Mouse (Mus musculus) CH12.LX (cell line): ENCODE measurements around the gene Pfdn6. TPM values are rescaled to one million over a fixed set of nuclear protein-coding genes. Genes with fewer than 3 reads are reported as not detected.
A peak's percentile ranks its signal among the peaks of the same experiment; 100 is the strongest.

Source experiments
- DNase-seq: peaks from one replicate; pipeline ENCODE4 v3.0.0-alpha.2; 2013; ENCODE audit errors: extremely low read depth
- H3K27ac ChIP-seq: 2 replicates; pipeline ENCODE4 v1.5.1; 2012; ENCODE audit warnings: low read depth, mild to moderate bottlenecking, control low read depth, moderate library complexity; ENCODE audit not compliant: insufficient read depth
- H3K27me3 ChIP-seq: replicated peaks from 2 replicates; pipeline ENCODE3; 2012; ENCODE audit warnings: inconsistent platforms
- H3K36me3 ChIP-seq, 2 experiments: replicated peaks in 1 of 2; 2 replicates each; pipeline versions ENCODE3 to v1.6.1; 2012; ENCODE audit warnings: inconsistent platforms in 1 of 2, low read length in 1 of 2, mild to moderate bottlenecking in 1 of 2, mixed read lengths in 1 of 2, moderate library complexity in 1 of 2; ENCODE audit not compliant: control insufficient read depth in 1 of 2, insufficient read depth in 1 of 2
- H3K4me1 ChIP-seq, 2 experiments: 2 replicates each; pipeline ENCODE4 v1.6.1; 2012; ENCODE audit warnings: inconsistent platforms in 1 of 2, moderate library complexity in 1 of 2; ENCODE audit not compliant: insufficient read depth in 2 of 2, control insufficient read depth in 1 of 2
- H3K4me2 ChIP-seq: 2 replicates; pipeline ENCODE4 v1.6.1; 2012; ENCODE audit warnings: low read depth, mild to moderate bottlenecking, control low read depth; ENCODE audit not compliant: poor library complexity, insufficient read depth, severe bottlenecking
- H3K4me3 ChIP-seq, 3 experiments: fragments of 150-350 bp in 1 of 3; sonication (generic) in 1 of 3; replicated peaks in 1 of 3; 2 replicates each; pipeline versions ENCODE3 to v1.5.1; 2011 to 2012; ENCODE audit warnings: low read depth in 2 of 3, low read length in 2 of 3, mild to moderate bottlenecking in 2 of 3, moderate library complexity in 2 of 3, control low read depth in 1 of 3, improper control_type of control experiment in 1 of 3, inconsistent platforms in 1 of 3, mixed read lengths in 1 of 3; ENCODE audit not compliant: poor library complexity in 1 of 3
- H3K79me2 ChIP-seq: replicated peaks from 2 replicates; pipeline ENCODE4 v1.6.1; 2012; ENCODE audit warnings: mild to moderate bottlenecking, moderate library complexity; ENCODE audit not compliant: control insufficient read depth, poor library complexity, insufficient read depth, severe bottlenecking; ENCODE audit errors: extremely low read depth
- H3K9ac ChIP-seq: 2 replicates; pipeline ENCODE4 v1.6.1; 2012; ENCODE audit warnings: low read depth, mild to moderate bottlenecking, control low read depth, moderate library complexity; ENCODE audit not compliant: insufficient read depth
- H3K9me3 ChIP-seq: replicated peaks from 2 replicates; pipeline ENCODE3; 2012; ENCODE audit warnings: low read length, inconsistent platforms, mixed read lengths
- E2F4 ChIP-seq: IDR thresholded peaks from 2 replicates; pipeline ENCODE4 v1.6.1; 2011; ENCODE audit warnings: low read depth, low read length, improper control_type of control experiment; ENCODE audit not compliant: insufficient replicate concordance
- ELF1 ChIP-seq: IDR thresholded peaks from 2 replicates; pipeline ENCODE4 v1.6.1; 2014; ENCODE audit warnings: low read depth, mild to moderate bottlenecking, inconsistent platforms, low read length, improper control_type of control experiment
- HCFC1 ChIP-seq: IDR thresholded peaks from 2 replicates; pipeline ENCODE4 v1.6.1; 2012; ENCODE audit warnings: low read depth, mild to moderate bottlenecking, inconsistent platforms, low read length, improper control_type of control experiment
- MAFK ChIP-seq: IDR thresholded peaks from 2 replicates; pipeline ENCODE4 v1.6.1; 2011; ENCODE audit warnings: low read length, improper control_type of control experiment; ENCODE audit not compliant: insufficient replicate concordance
- MXI1 ChIP-seq: IDR thresholded peaks from 2 replicates; pipeline ENCODE4 v1.6.1; 2011; ENCODE audit warnings: mild to moderate bottlenecking, low read depth, low read length, improper control_type of control experiment
- NRF1 ChIP-seq: IDR thresholded peaks from 2 replicates; pipeline ENCODE4 v1.6.1; 2014; ENCODE audit warnings: low read depth, mild to moderate bottlenecking, inconsistent platforms, low read length, improper control_type of control experiment, moderate library complexity
- PAX5 ChIP-seq: IDR thresholded peaks from 2 replicates; pipeline ENCODE4 v1.6.1; 2012; ENCODE audit warnings: low read length, inconsistent platforms, mixed read lengths
- RAD21 ChIP-seq: IDR thresholded peaks from 2 replicates; pipeline ENCODE4 v1.6.1; 2011; ENCODE audit warnings: low read depth, mild to moderate bottlenecking, low read length, improper control_type of control experiment, moderate library complexity
- RCOR1 ChIP-seq: conservative IDR thresholded peaks from 2 replicates; pipeline ENCODE4 v1.6.1; 2012; ENCODE audit warnings: low read depth, mild to moderate bottlenecking, inconsistent platforms, low read length, improper control_type of control experiment
- SMC3 ChIP-seq: IDR thresholded peaks from 2 replicates; pipeline ENCODE4 v1.6.1; 2011; ENCODE audit warnings: low read depth, low read length, improper control_type of control experiment
- TBP ChIP-seq: conservative IDR thresholded peaks from 2 replicates; pipeline ENCODE4 v1.6.1; 2011; ENCODE audit warnings: low read depth, low read length, improper control_type of control experiment
- TCF12 ChIP-seq: IDR thresholded peaks from 2 replicates; pipeline ENCODE4 v1.6.1; 2014; ENCODE audit warnings: low read depth, mild to moderate bottlenecking, inconsistent platforms, low read length, improper control_type of control experiment
- UBTF ChIP-seq: IDR thresholded peaks from 2 replicates; pipeline ENCODE4 v1.6.1; 2012; ENCODE audit warnings: low read depth, mild to moderate bottlenecking, inconsistent platforms, low read length, improper control_type of control experiment, moderate library complexity
- USF2 ChIP-seq: conservative IDR thresholded peaks from 2 replicates; pipeline ENCODE4 v1.6.1; 2011; ENCODE audit warnings: low read depth, low read length, improper control_type of control experiment
- ZC3H11A ChIP-seq: IDR thresholded peaks from 2 replicates; pipeline ENCODE4 v1.6.1; 2012; ENCODE audit warnings: low read depth, mild to moderate bottlenecking, inconsistent platforms, low read length, improper control_type of control experiment
- ZMIZ1 ChIP-seq: IDR thresholded peaks from 2 replicates; pipeline ENCODE4 v1.6.1; 2012; ENCODE audit warnings: low read depth, mild to moderate bottlenecking, inconsistent platforms, low read length, improper control_type of control experiment
- dilution Hi-C: fragments of 300-500 bp; cut with MboI; formaldehyde crosslinking; loops from 2 replicates; pipeline ENCODE4 v1.14.3; 2020; ENCODE audit warnings: low sequenced_read_pairs; ENCODE audit not compliant: extremely low pct_unique_long_range_greater_than_20kb, extremely low pct_ligation_motif_present
- in situ Hi-C: fragments of 300-500 bp; cut with MboI; formaldehyde crosslinking; loops from 3 replicates; pipeline ENCODE4 v1.14.3; 2019; ENCODE audit warnings: low sequenced_read_pairs, low pct_ligation_motif_present, low pct_unique_long_range_greater_than_20kb, mixed read lengths
- polyA plus RNA-seq: library from polyadenylated mRNA; unstranded; fragments of >175 nt; gene quantifications from 2 replicates; pipeline ENCODE4 v1.2.1, GENCODE M21; 2012; ENCODE audit warnings: low read depth; ENCODE audit not compliant: insufficient read length
- total RNA-seq, 2 experiments: library from RNA; depleted of rRNA; stranded (reverse); fragments of 300-350 nt in 1 of 2; fragments of >200 nt in 1 of 2; gene quantifications; 2 replicates each; pipeline ENCODE4 v1.2.3; 2012 to 2014

The Pfdn6 gene
- total and polyA plus RNA-seq, 3 experiments = 92.3 to 140 (median 109) TPM

- TF ChIP-seq ELF1 = no peak
- TF ChIP-seq ZMIZ1 = no peak
- no peak for TF ChIP-seq RAD21
- TF ChIP-seq E2F4 = no peak
- TF ChIP-seq RCOR1 = no peak
- TF ChIP-seq HCFC1 = no peak
- no peak for TF ChIP-seq SMC3
- no peak for TF ChIP-seq TBP
- no peak for TF ChIP-seq TCF12
- TF ChIP-seq UBTF = no peak
- no peak for TF ChIP-seq ZC3H11A
- no peak for TF ChIP-seq MXI1
- no peak for TF ChIP-seq USF2
- H3K9ac ChIP-seq = peak overlapping the region; percentile 31
- H3K79me2 ChIP-seq = no peaks in the 10 kb centered on the region
- H3K27ac ChIP-seq = peak overlapping the region; percentile 16; the same call in 1 of the 2 replicates
- peak overlapping the region; percentile 52 to 70 (median 69) for H3K4me3 ChIP-seq
- no peaks in the 10 kb centered on the region for H3K9me3 ChIP-seq
- dilution Hi-C loops (no loop called here), in situ Hi-C loops (loop anchor here (25.0 kb wide), 1 partner anchor 1484 kb away; the partner anchor contains the start of gene H2-Q10)
- H3K4me2 ChIP-seq = peak overlapping the region; percentile 32
- no peaks in the 10 kb centered on the region for H3K27me3 ChIP-seq
- DNase-seq = no peak
- peaks cover 6 to 18% of the 10 kb centered on the region in 2 experiments; a peak in 3 of 4 replicates for H3K4me1 ChIP-seq
- H3K36me3 ChIP-seq = peaks cover 0 to 12% of the 10 kb centered on the region in 2 experiments
These were observed 37.9 kb upstream of the Pfdn6 start for GRCm38 (mm10) chr17:33977861-33978557.

- H3K27me3 ChIP-seq = no peaks in the 10 kb centered on the region
- H3K4me1 ChIP-seq = peaks cover 0 to 5% of the 10 kb centered on the region in 2 experiments; a peak in 2 of 4 replicates
- no peak overlapping the region for H3K27ac ChIP-seq
- no peak overlapping the region for H3K9ac ChIP-seq
- no peak for DNase-seq
- no peak overlapping the region for H3K4me3 ChIP-seq
- TF ChIP-seq NRF1 (no peak), PAX5 (no peak), MAFK (peak; percentile 75; the same call in 1 of the 2 replicates)
- dilution Hi-C loops (loop anchor here (5.0 kb wide), 1 partner anchor 1299 kb away; no protein-coding TSS in a partner anchor), in situ Hi-C loops (loop anchor here (5.0 kb wide), 1 partner anchor 1299 kb away; no protein-coding TSS in a partner anchor)
- H3K4me2 ChIP-seq = no peak overlapping the region
- no peaks in the 10 kb centered on the region for H3K79me2 ChIP-seq
- peaks cover 0 to 12% of the 10 kb centered on the region in 2 experiments for H3K36me3 ChIP-seq
- H3K9me3 ChIP-seq = peaks cover 4% of the 10 kb centered on the region
These were observed 33.4 kb upstream of the Pfdn6 start for GRCm38 (mm10) chr17:33973572-33973971.
